Mouse (Mus musculus): ENCODE results near the gene Hectd1. TPM values are rescaled to one million over a fixed set of nuclear protein-coding genes. Genes with fewer than 3 reads are reported as not detected.

Gene Hectd1
- total RNA-seq, 2 experiments from 2014 or later, result 84.3 to 90.9 TPM

- no peak for DNase-seq (ENCODE audit: low spot score)
These were observed 44.5 kb downstream of the Hectd1 start for GRCm38 (mm10) chr12:51784842-51785241.

- no peak for DNase-seq (ENCODE audit: low spot score)
These were observed 60.6 kb downstream of the Hectd1 start for GRCm38 (mm10) chr12:51768702-51769101.

GRCm38 (mm10) chr12:51767454-51767853, 61.9 kb downstream of the Hectd1 start:
- DNase-seq (ENCODE audit: low spot score), result no peak

- no peak for DNase-seq (ENCODE audit: low spot score)
These were observed 70.0 kb downstream of the Hectd1 start for GRCm38 (mm10) chr12:51759374-51759773.

GRCm38 (mm10) chr12:51756599-51756961, 72.8 kb downstream of the Hectd1 start:
- DNase-seq (ENCODE audit: low spot score), result no peak

GRCm38 (mm10) chr12:51755938-51756598, 73.3 kb downstream of the Hectd1 start:
- DNase-seq (ENCODE audit: low spot score), result no peak

- DNase-seq (ENCODE audit: low spot score), result no peak
These were observed 82.0 kb downstream of the Hectd1 start for GRCm38 (mm10) chr12:51747348-51747747.

GRCm38 (mm10) chr12:51744957-51745356, 84.4 kb downstream of the Hectd1 start:
- DNase-seq (ENCODE audit: low spot score), result no peak

- peak; percentile 36 for DNase-seq (ENCODE audit: low spot score)
These were observed 87.6 kb downstream of the Hectd1 start for GRCm38 (mm10) chr12:51741690-51742089.

- DNase-seq (ENCODE audit: low spot score), result no peak
These were observed 92.5 kb downstream of the Hectd1 start for GRCm38 (mm10) chr12:51736807-51737206.

- no peak for DNase-seq (ENCODE audit: low spot score)
These were observed 93.0 kb downstream of the Hectd1 start for GRCm38 (mm10) chr12:51736381-51736780.

- DNase-seq (ENCODE audit: low spot score), result no peak
These were observed 93.5 kb downstream of the Hectd1 start for GRCm38 (mm10) chr12:51735840-51736271.

GRCm38 (mm10) chr12:51734605-51735211, 94.6 kb downstream of the Hectd1 start:
- no peak for DNase-seq (ENCODE audit: low spot score)

GRCm38 (mm10) chr12:51729827-51730226, 99.5 kb downstream of the Hectd1 start:
- DNase-seq (ENCODE audit: low spot score), result no peak

- peak; percentile 61 for DNase-seq (ENCODE audit: low spot score)
These were observed 100.3 kb downstream of the Hectd1 start for GRCm38 (mm10) chr12:51729058-51729457.

GRCm38 (mm10) chr12:51721836-51722235, 107.5 kb downstream of the Hectd1 start:
- DNase-seq (ENCODE audit: low spot score), result no peak

GRCm38 (mm10) chr12:51718617-51719016, 110.7 kb downstream of the Hectd1 start:
- DNase-seq (ENCODE audit: low spot score), result no peak

- no peak for DNase-seq (ENCODE audit: low spot score)
These were observed 116.7 kb downstream of the Hectd1 start for GRCm38 (mm10) chr12:51712685-51713084.

GRCm38 (mm10) chr12:51710154-51710553, 119.2 kb downstream of the Hectd1 start:
- DNase-seq (ENCODE audit: low spot score), result no peak

- DNase-seq (ENCODE audit: low spot score), result no peak
These were observed 119.6 kb downstream of the Hectd1 start for GRCm38 (mm10) chr12:51709741-51710140.

- DNase-seq (ENCODE audit: low spot score), result no peak
These were observed 120.2 kb downstream of the Hectd1 start for GRCm38 (mm10) chr12:51708941-51709686.

- no peak for DNase-seq (ENCODE audit: low spot score)
These were observed 122.6 kb downstream of the Hectd1 start for GRCm38 (mm10) chr12:51706673-51707235.
